In the genomic region with DNA sequence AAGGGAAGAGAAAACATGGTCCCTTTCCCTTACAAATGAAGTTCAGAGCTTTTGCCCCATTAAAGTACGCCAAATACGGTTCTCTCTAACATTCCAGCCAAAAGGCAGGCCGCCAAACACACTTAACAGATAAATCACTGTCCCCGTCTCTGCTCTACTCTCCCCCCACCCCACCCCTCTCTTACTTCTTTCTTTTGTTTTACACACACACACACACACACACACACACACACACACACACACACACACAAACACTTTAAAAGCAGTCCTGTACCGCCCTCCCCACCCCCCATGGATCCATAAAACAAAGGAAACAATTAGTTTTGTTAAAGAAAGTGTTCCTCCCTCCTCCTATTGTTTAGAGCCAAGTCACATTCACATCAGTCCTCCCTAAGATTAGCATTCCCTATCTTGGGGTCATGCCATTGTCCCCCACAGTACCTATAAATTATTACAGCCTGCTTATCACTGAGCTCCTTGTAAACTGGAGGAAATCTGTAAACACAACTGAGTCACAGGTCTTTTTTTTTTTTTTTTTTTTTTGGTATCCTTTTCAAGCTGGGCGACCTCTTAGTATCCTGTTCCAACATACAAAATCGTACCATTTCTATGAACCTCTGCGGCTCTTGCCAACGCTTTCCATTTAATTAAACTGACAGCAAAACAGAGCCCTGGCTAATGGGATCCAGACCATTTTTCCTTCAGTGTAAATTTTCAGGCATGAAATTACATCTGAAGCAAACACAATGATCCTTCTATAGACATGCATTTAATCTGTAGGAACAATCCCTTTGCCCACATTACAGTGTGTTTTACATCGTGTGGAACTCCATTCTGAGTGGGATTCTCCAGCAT, we compare ENCODE assay signal across 8 mouse cellular contexts.
DNase-seq lines count a peak whose midpoint lies in the region; ATAC-seq lines count a peak whose summit lies in the region.

No protein-coding gene starts in this region.

- peaks cover 35% of the 10 kb centered on the region for H3K4me1 ChIP-seq in forebrain, embryonic 12.5 days
- peaks cover 3% of the 10 kb centered on the region; the same call in 1 of the 2 replicates for H3K4me1 ChIP-seq in forebrain, embryonic 11.5 days (replicated peaks; ENCODE audit: control insufficient read depth, insufficient read depth, low read length)
- H3K4me1 ChIP-seq in heart, embryonic 13.5 days = peaks cover 38% of the 10 kb centered on the region
- H3K4me1 ChIP-seq in limb, embryonic 10.5 days = peaks cover 42% of the 10 kb centered on the region
- peaks cover 15% of the 10 kb centered on the region for H3K4me1 ChIP-seq in stomach, embryonic 16.5 days (ENCODE audit: control insufficient read depth, insufficient read depth, low read length)

- no peak overlapping the region for H3K9ac ChIP-seq in forebrain, embryonic 12.5 days
- no peak overlapping the region for H3K9ac ChIP-seq in forebrain, embryonic 11.5 days (ENCODE audit: low read length)
- H3K9ac ChIP-seq in heart, embryonic 13.5 days = no peak overlapping the region
- no peak overlapping the region for H3K9ac ChIP-seq in stomach, embryonic 16.5 days (ENCODE audit: low read length)

- 0 out of 2 replicates have a peak overlapping the region, but pooled peaks have one; percentile 19 for H3K27ac ChIP-seq in forebrain, embryonic 12.5 days
- no peak overlapping the region for H3K27ac ChIP-seq in forebrain, embryonic 11.5 days (ENCODE audit: low read depth, low read length)
- peak overlapping the region; percentile 41 for H3K27ac ChIP-seq in heart, embryonic 13.5 days (replicated peaks)
- peak overlapping the region; percentile 47 for H3K27ac ChIP-seq in limb, embryonic 10.5 days
- H3K27ac ChIP-seq in stomach, embryonic 16.5 days (ENCODE audit: low read length) = peak overlapping the region; percentile 4; the same call in 1 of the 2 replicates

- H3K4me3 ChIP-seq in forebrain, embryonic 12.5 days (replicated peaks) = no peak overlapping the region
- H3K4me3 ChIP-seq in forebrain, embryonic 11.5 days (ENCODE audit: low read depth, low read length) = no peak overlapping the region
- H3K4me3 ChIP-seq in heart, embryonic 13.5 days = no peak overlapping the region
- H3K4me3 ChIP-seq in limb, embryonic 10.5 days = no peak overlapping the region
- no peak overlapping the region for H3K4me3 ChIP-seq in stomach, embryonic 16.5 days (replicated peaks; ENCODE audit: low read length)

- peaks cover 4% of the 10 kb centered on the region; the same call in 1 of the 2 replicates for H3K9me3 ChIP-seq in forebrain, embryonic 12.5 days
- peaks cover 4% of the 10 kb centered on the region; the same call in 1 of the 2 replicates for H3K9me3 ChIP-seq in forebrain, embryonic 11.5 days (ENCODE audit: control insufficient read depth, low read length)
- H3K9me3 ChIP-seq in heart, embryonic 13.5 days = peaks cover 12% of the 10 kb centered on the region
- peaks cover 4% of the 10 kb centered on the region; the same call in 1 of the 2 replicates for H3K9me3 ChIP-seq in limb, embryonic 10.5 days (replicated peaks)
- peaks cover 4% of the 10 kb centered on the region for H3K9me3 ChIP-seq in stomach, embryonic 16.5 days (replicated peaks; ENCODE audit: control insufficient read depth, low read length)

- DNase-seq in forebrain, embryonic 11.5 days (ENCODE audit: low spot score) = no peak
- DNase-seq in 3T3-L1 (ENCODE audit: low read depth, low spot score) = peak; percentile 69
- no peak for DNase-seq in limb, embryonic 10.5 days (ENCODE audit: low spot score)
- no peak for DNase-seq in left cerebral cortex, postnatal 14 days (ENCODE audit: low spot score in 2 of 2)

- intact Hi-C loops in left cerebral cortex, postnatal 14 days (cut with DNase I) = loop anchor here (5.0 kb wide), 1 partner anchor 45 kb away; no protein-coding TSS in a partner anchor

- H3K4me2 ChIP-seq in forebrain, embryonic 12.5 days = no peak overlapping the region
- H3K4me2 ChIP-seq in forebrain, embryonic 11.5 days (ENCODE audit: low read depth, low read length, severe bottlenecking) = no peak overlapping the region
- H3K4me2 ChIP-seq in heart, embryonic 13.5 days = no peak overlapping the region; the same call in 1 of the 2 replicates
- H3K4me2 ChIP-seq in stomach, embryonic 16.5 days (ENCODE audit: low read depth, low read length) = no peak overlapping the region

- H3K36me3 ChIP-seq in forebrain, embryonic 12.5 days (replicated peaks) = peaks cover 3% of the 10 kb centered on the region
- H3K36me3 ChIP-seq in forebrain, embryonic 11.5 days (ENCODE audit: control insufficient read depth, insufficient read depth, low read length) = no peaks in the 10 kb centered on the region
- H3K36me3 ChIP-seq in heart, embryonic 13.5 days = peaks cover 18% of the 10 kb centered on the region
- H3K36me3 ChIP-seq in limb, embryonic 10.5 days = peaks cover 33% of the 10 kb centered on the region
- H3K36me3 ChIP-seq in stomach, embryonic 16.5 days (ENCODE audit: control insufficient read depth, insufficient read depth, low read length) = peaks cover 9% of the 10 kb centered on the region

- no peak for ATAC-seq in forebrain, embryonic 12.5 days (ENCODE audit: low FRiP score)
- ATAC-seq in forebrain, embryonic 11.5 days (replicated peaks; ENCODE audit: low FRiP score) = no peak
- ATAC-seq in heart, embryonic 13.5 days (ENCODE audit: extremely low read depth, insufficient number of reproducible peaks, low FRiP score, low TSS enrichment) = no peak
- ATAC-seq in stomach, embryonic 16.5 days (ENCODE audit: insufficient read depth, low FRiP score) = peak; percentile 67; the same call in 1 of the 2 replicates
- ATAC-seq in activated CD4-positive, CD25-positive, alpha-beta regulatory T cell, adult 4 months = no peak

- H3K27me3 ChIP-seq in forebrain, embryonic 12.5 days = no peaks in the 10 kb centered on the region
- no peaks in the 10 kb centered on the region for H3K27me3 ChIP-seq in forebrain, embryonic 11.5 days (ENCODE audit: control insufficient read depth, insufficient read depth, low read length)
- H3K27me3 ChIP-seq in heart, embryonic 13.5 days (replicated peaks) = no peaks in the 10 kb centered on the region
- H3K27me3 ChIP-seq in limb, embryonic 10.5 days (ENCODE audit: low read depth, poor library complexity, severe bottlenecking) = no peaks in the 10 kb centered on the region
- no peaks in the 10 kb centered on the region for H3K27me3 ChIP-seq in stomach, embryonic 16.5 days (ENCODE audit: control insufficient read depth, insufficient read depth, low read length)

- 28% methylated on average over 10 of the region's 10 CpGs for WGBS in forebrain, embryonic 12.5 days
- 38% methylated on average over 10 of the region's 10 CpGs for WGBS in forebrain, embryonic 11.5 days
- 49% methylated on average over 10 of the region's 10 CpGs for WGBS in heart, embryonic 13.5 days
- 23% methylated on average over 10 of the region's 10 CpGs for WGBS in limb, embryonic 10.5 days
- 30% methylated on average over 10 of the region's 10 CpGs for WGBS in stomach, embryonic 16.5 days
